Mouse (Mus musculus) lung, postnatal 0 days (tissue): ENCODE results near the gene Fstl3.
A peak's percentile ranks its signal among the peaks of the same experiment; 100 is the strongest.

Source experiments
- CTCF ChIP-seq: IDR thresholded peaks from 2 replicates; pipeline ENCODE4 v1.5.1; 2016; ENCODE audit warnings: antibody characterized with exemption, mild to moderate bottlenecking
- EP300 ChIP-seq: IDR thresholded peaks from 2 replicates; pipeline ENCODE4 v1.6.1; 2016; ENCODE audit warnings: antibody characterized with exemption, mild to moderate bottlenecking, control low read depth

DNA sequence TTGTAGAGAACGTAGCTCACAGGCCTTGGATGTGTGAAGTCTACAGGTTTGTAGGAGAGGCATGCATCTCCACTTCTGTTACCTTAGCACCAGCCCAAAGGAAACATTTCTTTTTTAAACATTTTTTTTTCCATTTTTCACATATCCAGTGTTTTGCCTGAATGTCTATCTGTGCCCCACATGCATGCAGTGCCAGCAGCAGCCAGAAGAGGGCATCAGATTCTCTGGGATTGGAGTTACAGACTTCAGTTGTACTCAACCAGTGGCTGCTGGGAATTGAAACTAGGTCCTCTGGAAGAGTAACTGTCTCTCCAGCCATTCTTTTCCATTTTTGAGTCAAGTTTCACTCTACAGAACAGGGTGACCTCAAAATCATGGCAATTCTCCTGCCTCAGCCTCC, 44.6 kb upstream of the Fstl3 start:
- TF ChIP-seq EP300 (no peak), CTCF (peak; percentile 60)
